Mouse (Mus musculus) lung, adult 2 months (tissue): Measurements from ENCODE around the gene 2700049A03Rik. TPM values are rescaled to one million over a fixed set of nuclear protein-coding genes. Genes with fewer than 3 reads are reported as not detected.
"Not testable (repeated sequence)": the region's sequence is repeated elsewhere in the genome, so short reads cannot be mapped to it uniquely, and the experiment has no call there.

ENCODE experiments used
- DNase-seq: peaks from one replicate; pipeline ENCODE4 v3.0.0; 2022
- H3K4me1 ChIP-seq: fragments of 200-500 bp; 2 replicates; pipeline ENCODE4 v1.6.1; 2011; ENCODE audit warnings: low read length; ENCODE audit not compliant: control insufficient read depth, insufficient read depth
- H3K4me3 ChIP-seq: fragments of 200-500 bp; replicated peaks from 2 replicates; pipeline ENCODE3; 2011; ENCODE audit warnings: low read depth, mild to moderate bottlenecking, control low read depth, low read length; ENCODE audit errors: extremely low read depth
- CTCF ChIP-seq: fragments of 200-500 bp; IDR thresholded peaks from 2 replicates; pipeline ENCODE4 v1.5.1; 2011; ENCODE audit warnings: mild to moderate bottlenecking, low read length, control low read depth; ENCODE audit not compliant: insufficient read depth
- POLR2A ChIP-seq: fragments of 200-500 bp; IDR thresholded peaks from 2 replicates; pipeline ENCODE4 v1.6.1; 2011; ENCODE audit warnings: low read depth, mild to moderate bottlenecking, control low read depth, low read length, borderline replicate concordance; ENCODE audit errors: extremely low read depth
- WGBS: fragments of 180-500 bp; shearing (Covaris S2); methylation state at CpG from one replicate; pipeline ENCODE4 v1.1.7; 2018; 5-methylcytosine and 5-hydroxymethylcytosine counted together
- polyA plus RNA-seq: library from polyadenylated mRNA; depleted of rRNA; stranded (reverse); fragments of >200 nt; gene quantifications from 2 replicates; pipeline ENCODE4 v1.2.3, GENCODE M21; 2012; rRNA removed

The 2700049A03Rik gene
- 1.9 and 2.3 TPM in 2 replicates for polyA plus RNA-seq

DNA sequence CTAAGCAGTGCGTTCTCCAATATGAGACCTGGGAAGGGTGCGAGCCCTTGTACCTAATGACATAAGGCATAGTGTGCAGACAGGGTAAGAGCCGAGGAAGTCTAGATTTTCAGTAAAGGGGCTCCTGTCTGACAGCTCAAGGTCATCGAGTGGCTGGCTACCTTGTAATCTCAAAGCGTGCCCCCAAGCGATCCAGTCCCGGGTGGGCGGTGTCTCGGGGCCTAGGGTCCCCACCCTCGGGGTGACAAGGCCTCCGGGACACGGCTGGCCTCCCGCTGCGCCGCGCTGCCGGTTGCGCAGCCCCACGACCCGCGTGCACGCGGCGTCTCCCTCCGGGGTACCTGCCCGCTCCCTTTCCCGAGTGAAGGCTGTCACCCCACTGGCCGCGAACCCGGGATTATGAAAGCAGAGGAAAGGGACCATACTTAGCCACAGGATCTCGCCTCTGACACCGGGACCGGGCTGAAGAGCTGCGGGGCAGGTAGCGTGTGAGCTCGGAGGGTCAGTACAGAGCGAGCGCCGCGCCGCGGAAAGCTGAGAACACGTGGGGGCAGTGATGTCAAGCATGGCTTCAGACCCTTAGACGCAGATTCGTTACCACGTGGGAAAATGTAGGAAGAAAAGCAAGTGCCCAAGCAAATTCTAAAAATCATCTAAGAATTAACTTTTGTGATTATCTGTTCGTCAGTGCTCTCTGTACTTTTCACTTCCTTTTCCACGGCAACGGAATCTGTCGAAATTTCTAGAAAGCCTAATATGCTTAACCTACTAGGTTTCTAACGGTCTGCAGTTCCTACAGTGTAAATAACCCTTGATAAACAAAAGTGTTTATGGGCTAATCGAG is at the start of gene 2700049A03Rik, which contains the start of gene Timm9:
Gene 2700049A03Rik, plus strand, starts transcription at position 719 of the 844 bp plus-strand sequence.
Gene Timm9, minus strand, starts transcription at position 555 of the 844 bp plus-strand sequence.
- WGBS: under 1% methylated on average over 52 of the region's 52 CpGs
- H3K4me1 ChIP-seq: peaks cover 6% of the 10 kb centered on the region; the same call in 1 of the 2 replicates
- H3K4me3 ChIP-seq: peak within 1 kb of the TSS; percentile 100
- peak; percentile 79 for DNase-seq
- TF ChIP-seq POLR2A (peak; percentile 73; the same call in 1 of the 2 replicates), CTCF (no peak)

DNA sequence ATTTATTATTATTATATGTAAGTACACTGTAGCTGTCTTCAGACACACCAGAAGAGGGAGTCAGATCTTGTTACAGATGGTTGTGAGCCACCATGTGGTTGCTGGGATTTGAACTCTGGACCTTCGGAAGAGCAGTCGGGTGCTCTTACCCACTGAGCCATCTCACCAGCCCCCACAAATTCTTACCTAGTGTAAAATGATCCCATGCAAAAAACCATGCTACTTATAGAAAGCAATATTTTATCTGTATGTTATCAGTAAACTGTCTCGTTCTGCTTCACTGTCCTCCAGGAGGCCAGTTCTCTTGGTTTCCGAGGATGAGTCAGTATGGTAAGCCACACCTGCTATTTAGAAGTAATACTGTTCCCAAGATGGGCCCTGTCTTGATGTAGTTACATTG is 32.4 kb upstream of the 2700049A03Rik start:
- not testable (repeated sequence) for H3K4me3 ChIP-seq
- WGBS: 80% methylated on average over 4 of the region's 4 CpGs

DNA sequence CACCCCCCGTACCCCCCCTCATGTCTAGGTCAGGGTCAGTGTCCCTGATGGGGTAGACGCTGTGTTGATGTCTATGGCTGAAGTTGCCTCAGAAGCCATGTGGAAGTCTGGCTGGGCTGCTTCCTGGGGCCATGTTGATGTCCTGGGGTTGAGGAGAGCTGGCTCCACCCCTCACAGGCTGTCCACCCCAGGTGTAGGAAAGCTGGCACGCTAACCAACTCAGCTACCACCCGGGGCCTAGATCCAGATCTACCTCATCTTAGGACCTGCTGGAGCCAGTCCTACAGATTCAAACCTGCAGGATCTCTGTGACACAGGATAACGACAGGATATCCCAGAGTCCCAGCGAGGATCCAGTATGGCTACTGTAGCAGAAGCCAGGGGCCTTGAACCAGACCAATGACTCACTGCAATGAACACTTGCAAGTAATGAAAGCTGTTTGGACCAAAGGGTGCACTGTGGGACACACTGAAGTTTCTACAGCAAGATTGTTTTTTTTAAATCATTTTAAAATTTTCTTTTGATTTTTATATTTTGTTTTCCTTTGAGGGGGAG is 29.4 kb upstream of the 2700049A03Rik start:
- 84% methylated on average over 6 of the region's 6 CpGs for WGBS

More for the DNA sequence above, 32.4 kb upstream of the 2700049A03Rik start:
- not testable (repeated sequence) for DNase-seq, H3K4me1 ChIP-seq

DNA sequence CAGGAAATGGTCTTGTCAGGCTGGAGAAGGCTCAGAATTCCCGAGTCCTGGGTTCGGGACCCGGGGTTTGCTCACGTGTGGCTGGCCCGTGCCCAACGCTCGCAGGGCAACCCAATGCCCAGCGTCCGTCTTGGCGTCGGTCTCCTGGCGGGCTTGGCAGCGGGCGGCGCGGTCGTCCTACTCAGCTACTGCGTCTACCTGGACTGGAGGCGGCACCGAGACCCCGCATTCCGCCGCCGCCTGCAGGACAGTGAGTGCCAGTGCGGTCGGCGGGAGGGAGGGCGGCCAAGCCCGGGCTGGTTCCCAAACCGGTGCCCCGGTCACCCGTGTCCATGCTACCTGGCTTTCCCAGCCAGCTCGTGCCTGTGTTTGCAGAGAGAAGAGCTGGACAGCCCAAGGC is 25.3 kb upstream of the 2700049A03Rik start, which contains the start of gene Tomm20l:
Gene Tomm20l, plus strand, starts transcription at position 98 of the 400 bp plus-strand sequence.
- peak; percentile 39 for DNase-seq
- TF ChIP-seq POLR2A (no peak), CTCF (no peak)
- H3K4me1 ChIP-seq: no peaks in the 10 kb centered on the region
- WGBS: 7% methylated on average over 33 of the region's 33 CpGs
- no peak within 1 kb of the TSS for H3K4me3 ChIP-seq

More for the DNA sequence above, 29.4 kb upstream of the 2700049A03Rik start:
- no peak for DNase-seq
- TF ChIP-seq POLR2A (no peak), CTCF (no peak)
- no peak overlapping the region for H3K4me3 ChIP-seq
- H3K4me1 ChIP-seq: no peaks in the 10 kb centered on the region

DNA sequence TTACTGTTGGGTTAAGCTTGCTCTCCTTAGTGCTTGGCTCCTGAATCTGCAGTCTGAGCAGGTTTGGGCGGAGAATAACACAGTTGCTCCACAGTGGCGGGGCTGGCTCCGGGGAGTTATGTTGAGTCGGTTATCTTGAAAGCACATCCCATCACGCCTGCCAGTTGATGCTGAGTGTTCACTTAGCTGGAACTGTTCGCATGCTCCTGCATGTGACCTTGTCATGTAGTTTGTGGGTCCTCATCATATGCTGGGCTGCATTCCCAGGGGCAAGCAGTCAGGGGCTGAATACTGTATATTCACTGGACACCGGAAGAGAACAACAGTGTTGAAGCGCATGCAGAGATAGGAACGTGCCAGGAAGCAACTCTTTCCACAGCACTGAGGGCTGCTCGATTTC is 23.6 kb upstream of the 2700049A03Rik start:
- DNase-seq: no peak
- 52% methylated on average over 10 of the region's 10 CpGs for WGBS
- TF ChIP-seq POLR2A: no peak
- Histone ChIP-seq H3K4me3 (no peak overlapping the region), H3K4me1 (no peaks in the 10 kb centered on the region)

DNA sequence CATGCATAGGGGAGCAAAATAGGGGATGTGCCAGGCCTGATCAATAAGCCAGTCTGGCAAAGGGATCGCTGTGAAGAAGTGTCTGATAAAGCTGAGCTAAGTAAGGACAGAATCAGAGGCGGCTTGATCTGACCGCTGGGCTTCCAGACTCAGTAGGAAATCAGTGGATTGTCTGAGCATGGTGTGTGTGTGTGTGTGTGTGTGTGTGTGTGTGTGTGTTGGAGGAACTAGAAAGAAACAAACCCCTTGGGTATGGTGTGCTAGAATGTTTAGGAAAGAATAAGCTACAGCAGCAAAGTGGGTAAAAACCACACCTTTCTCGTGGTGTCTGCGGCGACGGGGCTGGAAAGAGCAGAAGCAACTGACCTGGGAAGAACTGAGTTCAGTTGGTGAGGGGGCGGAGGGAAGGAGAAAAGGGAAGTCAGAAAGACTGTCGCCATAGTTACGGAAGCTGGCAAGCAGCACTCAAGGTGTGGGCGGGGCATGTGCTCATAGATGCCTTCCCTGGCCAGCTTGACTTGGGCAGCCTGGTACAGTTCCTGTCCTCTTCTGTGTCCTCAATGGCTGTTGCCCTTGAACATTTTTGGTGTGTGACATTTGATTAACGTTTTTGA is 22.9 kb upstream of the 2700049A03Rik start:
- peak; percentile 37 for DNase-seq
- Histone ChIP-seq H3K4me3 (no peak overlapping the region), H3K4me1 (no peaks in the 10 kb centered on the region)
- no peak for TF ChIP-seq POLR2A
- no peak for TF ChIP-seq CTCF
- 23% methylated on average over 12 of the region's 12 CpGs for WGBS

DNA sequence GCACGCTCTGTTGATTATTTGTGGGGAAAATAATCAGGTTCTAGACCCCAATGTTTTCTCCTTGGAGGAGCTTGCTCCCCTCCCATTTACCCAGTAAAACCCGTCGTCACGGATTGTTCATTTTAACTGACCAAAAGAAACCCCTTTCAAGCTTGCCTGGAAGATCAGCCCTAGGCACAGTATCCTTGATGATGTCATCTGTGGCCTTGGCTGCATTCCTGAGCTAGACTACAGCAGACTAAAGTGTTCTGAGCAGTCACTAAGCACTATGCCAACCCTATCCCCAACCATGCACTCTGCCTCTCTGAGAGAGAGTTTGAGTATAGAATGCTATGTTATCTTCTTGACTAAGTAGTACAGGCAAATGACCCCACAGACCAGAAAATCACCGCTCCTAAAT is 20.2 kb upstream of the 2700049A03Rik start:
- TF ChIP-seq CTCF: no peak
- no peak for TF ChIP-seq POLR2A
- no peaks in the 10 kb centered on the region for H3K4me1 ChIP-seq
- 75% methylated on average over 5 of the region's 5 CpGs for WGBS
- DNase-seq: no peak
- H3K4me3 ChIP-seq: no peak overlapping the region

DNA sequence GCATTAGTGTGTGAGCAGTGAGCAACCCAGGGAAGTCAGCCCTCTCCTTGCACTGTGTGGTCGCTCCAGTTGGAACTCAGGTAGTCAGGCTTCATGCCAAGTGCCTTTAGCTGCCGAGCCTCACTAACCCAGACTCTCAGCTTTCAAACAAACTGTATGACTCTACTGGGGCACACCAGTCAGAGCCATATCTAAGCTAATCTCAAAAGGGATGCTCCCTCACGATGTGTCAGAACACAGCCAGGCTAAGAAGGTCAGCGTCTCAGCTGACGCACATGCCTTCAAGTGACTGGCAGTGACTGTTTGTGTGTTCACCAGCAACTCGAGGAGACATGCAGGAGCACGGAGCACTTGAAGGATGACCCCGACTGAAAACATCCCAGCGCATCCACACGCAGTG is 13.9 kb upstream of the 2700049A03Rik start:
- TF ChIP-seq POLR2A: no peak
- TF ChIP-seq CTCF: no peak
- Histone ChIP-seq H3K4me3 (no peak overlapping the region), H3K4me1 (no peaks in the 10 kb centered on the region)
- DNase-seq: no peak
- 86% methylated on average over 10 of the region's 10 CpGs for WGBS

DNA sequence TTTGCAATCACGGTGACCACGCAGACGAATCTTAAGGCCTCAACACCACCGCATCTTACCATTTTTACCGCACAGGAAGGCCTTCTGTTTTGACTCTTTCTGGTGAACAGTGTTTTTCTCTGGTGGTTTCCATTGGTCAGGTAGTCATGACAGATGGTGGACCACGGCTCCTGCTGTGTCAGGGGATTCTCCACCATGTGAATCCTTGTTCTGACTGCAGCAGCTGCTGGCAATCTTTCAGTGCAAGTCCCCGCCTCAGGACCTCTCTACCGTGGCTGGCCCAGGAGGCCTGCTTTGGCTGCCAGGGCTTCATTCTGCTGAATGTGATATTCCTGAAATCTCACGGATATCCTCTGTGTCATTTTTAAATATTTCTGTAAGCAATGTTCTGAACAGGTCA is 13.4 kb upstream of the 2700049A03Rik start:
- Histone ChIP-seq H3K4me3 (no peak overlapping the region), H3K4me1 (no peaks in the 10 kb centered on the region)
- TF ChIP-seq CTCF: no peak
- DNase-seq: no peak
- WGBS: 84% methylated on average over 9 of the region's 9 CpGs

DNA sequence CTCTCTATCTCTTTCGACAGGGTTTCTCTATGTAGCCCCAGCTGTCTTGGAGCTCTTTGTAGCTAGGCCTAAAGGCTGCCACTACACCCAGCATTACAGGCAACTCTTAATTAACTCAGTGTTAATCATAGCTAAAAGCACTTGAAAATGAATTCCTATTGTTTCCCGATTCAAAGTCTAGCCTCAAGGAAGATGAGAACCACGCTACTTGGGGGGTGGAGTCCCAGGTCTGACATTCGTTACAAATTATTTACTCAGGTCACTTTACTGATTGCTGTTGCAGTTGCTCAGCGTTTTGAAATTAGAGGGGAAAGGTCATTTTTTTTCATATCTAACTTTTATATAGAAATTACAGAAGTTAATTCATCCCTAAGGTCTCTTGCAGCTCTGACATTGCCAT is 1.1 kb upstream of the 2700049A03Rik start:
- DNase-seq: no peak
- no peak overlapping the region for H3K4me3 ChIP-seq
- peaks cover 6% of the 10 kb centered on the region; the same call in 1 of the 2 replicates for H3K4me1 ChIP-seq
- TF ChIP-seq CTCF: no peak
- no peak for TF ChIP-seq POLR2A
- WGBS: 17% methylated on average over 5 of the region's 5 CpGs
